Mouse (Mus musculus) small intestine, adult 2 months (tissue): ENCODE measurements around the gene Smim13. TPM values are rescaled to one million over a fixed set of nuclear protein-coding genes. Genes with fewer than 3 reads are reported as not detected.

ENCODE experiments used
- H3K27ac ChIP-seq: fragments of 200-500 bp; 2 replicates; pipeline ENCODE4 v1.5.1; 2012; ENCODE audit warnings: low read depth, low read length, control low read depth, inconsistent platforms; ENCODE audit not compliant: insufficient read depth
- H3K27me3 ChIP-seq: fragments of 200-500 bp; 2 replicates; pipeline ENCODE4 v1.6.1; 2012; ENCODE audit warnings: mild to moderate bottlenecking, moderate library complexity, low read length, inconsistent platforms; ENCODE audit not compliant: control insufficient read depth, insufficient read depth
- H3K36me3 ChIP-seq: fragments of 200-500 bp; 2 replicates; pipeline ENCODE4 v1.6.1; 2012; ENCODE audit warnings: mild to moderate bottlenecking, low read length, control low read depth, inconsistent platforms; ENCODE audit not compliant: control insufficient read depth, insufficient read depth
- H3K4me1 ChIP-seq: fragments of 200-500 bp; 2 replicates; pipeline ENCODE4 v1.6.1; 2012; ENCODE audit warnings: low read length, inconsistent platforms, mixed read lengths; ENCODE audit not compliant: control insufficient read depth, insufficient read depth, insufficient read length
- H3K4me3 ChIP-seq: fragments of 200-500 bp; 2 replicates; pipeline ENCODE4 v1.5.1; 2012; ENCODE audit warnings: low read depth, mild to moderate bottlenecking, control low read depth, inconsistent platforms, low read length, moderate library complexity
- CTCF ChIP-seq: fragments of 200-500 bp; IDR thresholded peaks from 2 replicates; pipeline ENCODE4 v1.5.1; 2012; ENCODE audit warnings: low read depth, mild to moderate bottlenecking, control low read depth, inconsistent platforms, low read length, moderate library complexity, mixed read lengths; ENCODE audit not compliant: insufficient replicate concordance, insufficient read length; ENCODE audit errors: extremely low read depth
- POLR2A ChIP-seq: fragments of 200-500 bp; IDR thresholded peaks from 2 replicates; pipeline ENCODE4 v1.6.1; 2012; ENCODE audit warnings: low read depth, mild to moderate bottlenecking, control low read depth, inconsistent platforms, low read length, moderate library complexity
- WGBS: fragments of 180-500 bp; shearing (Covaris S2); methylation state at CpG from one replicate; pipeline ENCODE4 v1.1.7; 2018; 5-methylcytosine and 5-hydroxymethylcytosine counted together
- polyA plus RNA-seq: library from polyadenylated mRNA; depleted of rRNA; stranded (reverse); fragments of >200 nt; gene quantifications from 2 replicates; pipeline ENCODE4 v1.2.3, GENCODE M21; 2012

Gene Smim13
- polyA plus RNA-seq, 1 experiment: 1.9 TPM

DNA sequence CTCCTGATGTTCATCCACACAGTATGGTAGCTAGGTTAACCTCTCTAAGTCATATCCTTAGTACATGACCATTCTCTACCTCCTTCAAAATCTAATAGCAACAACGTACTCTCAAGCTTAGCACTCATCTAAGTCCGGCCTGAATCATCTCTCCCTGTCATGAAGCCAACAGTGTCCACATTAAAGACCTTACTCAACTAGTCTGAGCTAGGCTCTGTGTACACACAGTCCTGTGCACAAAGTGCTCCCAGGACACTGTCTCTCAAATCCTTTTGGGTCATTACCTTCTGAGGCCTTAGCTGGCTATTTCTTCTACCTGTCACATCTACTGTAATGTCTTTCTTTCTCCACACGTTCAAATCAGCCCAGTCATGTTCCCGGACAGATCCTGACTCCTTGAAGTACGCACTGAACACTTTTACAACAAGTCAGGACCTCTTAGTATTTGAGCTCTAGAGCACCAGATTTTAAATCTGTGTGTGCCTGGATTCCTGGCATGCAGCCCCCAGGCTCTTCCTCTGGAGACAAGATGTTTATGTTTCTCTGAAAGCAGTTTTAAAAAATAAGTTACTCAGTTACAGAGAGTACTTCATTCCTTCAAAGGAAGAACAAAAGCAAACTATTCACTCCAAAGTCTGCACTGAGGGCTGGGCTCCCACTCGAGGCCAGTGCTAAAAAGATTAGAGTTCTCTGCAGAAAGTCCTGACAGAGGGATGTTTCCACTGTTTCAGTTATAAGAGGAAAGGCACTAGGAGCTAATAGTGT lies 36.9 kb upstream of the Smim13 start:
- Histone ChIP-seq H3K27me3 (no peaks in the 10 kb centered on the region), H3K36me3 (no peaks in the 10 kb centered on the region), H3K4me3 (no peak overlapping the region), H3K27ac (no peak overlapping the region), H3K4me1 (no peaks in the 10 kb centered on the region)
- WGBS: 58% methylated on average over 6 of the region's 6 CpGs
- TF ChIP-seq CTCF (no peak), POLR2A (no peak)

DNA sequence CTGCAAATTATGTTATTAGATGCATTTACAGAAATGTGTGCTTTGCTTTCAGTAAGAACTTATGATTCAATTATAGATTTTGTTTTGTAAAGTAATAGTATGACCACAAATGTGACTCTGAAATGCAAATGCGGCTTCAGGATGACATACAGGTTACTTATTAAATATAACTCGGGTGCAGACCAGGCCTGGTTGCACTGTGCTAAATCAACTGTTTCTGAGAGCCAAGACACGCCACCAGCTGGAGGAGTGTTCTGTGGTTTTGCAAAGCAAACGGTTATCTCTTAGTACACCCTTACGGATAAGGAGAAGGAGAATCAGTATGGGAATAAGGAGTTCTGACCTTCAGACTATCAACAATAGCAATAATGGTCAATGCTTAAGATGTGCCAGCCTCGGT lies 34.0 kb upstream of the Smim13 start:
- H3K27me3 ChIP-seq: peaks cover 13% of the 10 kb centered on the region
- 58% methylated on average over 6 of the region's 6 CpGs for WGBS
- H3K36me3 ChIP-seq: no peaks in the 10 kb centered on the region
- no peak overlapping the region for H3K27ac ChIP-seq
- TF ChIP-seq CTCF: no peak
- TF ChIP-seq POLR2A: no peak
- H3K4me1 ChIP-seq: peaks cover 3% of the 10 kb centered on the region
- H3K4me3 ChIP-seq: no peak overlapping the region

DNA sequence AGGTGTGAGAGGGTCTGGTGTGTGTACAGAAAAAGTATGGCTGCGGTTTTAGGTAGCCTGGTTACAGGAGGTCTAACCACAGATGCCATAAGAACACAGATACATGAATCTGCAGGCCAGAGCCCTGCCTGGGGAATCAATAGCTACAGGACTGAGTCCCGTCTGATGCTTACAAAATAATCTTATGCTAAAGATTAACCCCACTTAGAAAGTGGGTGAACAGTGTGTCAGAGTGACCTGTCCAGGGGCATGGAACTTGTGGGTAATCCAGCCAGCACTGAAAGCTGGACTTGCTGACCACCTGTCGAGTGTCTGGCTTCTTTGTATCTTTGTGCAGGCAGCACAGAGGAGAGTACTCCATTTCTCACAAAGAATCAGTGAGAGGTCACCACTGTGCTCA lies 33.4 kb upstream of the Smim13 start:
- peaks cover 16% of the 10 kb centered on the region for H3K27me3 ChIP-seq
- H3K4me3 ChIP-seq: no peak overlapping the region
- no peaks in the 10 kb centered on the region for H3K36me3 ChIP-seq
- peaks cover 3% of the 10 kb centered on the region for H3K4me1 ChIP-seq
- WGBS: 81% methylated on average over 3 of the region's 3 CpGs
- no peak overlapping the region for H3K27ac ChIP-seq
- TF ChIP-seq CTCF (no peak), POLR2A (no peak)

DNA sequence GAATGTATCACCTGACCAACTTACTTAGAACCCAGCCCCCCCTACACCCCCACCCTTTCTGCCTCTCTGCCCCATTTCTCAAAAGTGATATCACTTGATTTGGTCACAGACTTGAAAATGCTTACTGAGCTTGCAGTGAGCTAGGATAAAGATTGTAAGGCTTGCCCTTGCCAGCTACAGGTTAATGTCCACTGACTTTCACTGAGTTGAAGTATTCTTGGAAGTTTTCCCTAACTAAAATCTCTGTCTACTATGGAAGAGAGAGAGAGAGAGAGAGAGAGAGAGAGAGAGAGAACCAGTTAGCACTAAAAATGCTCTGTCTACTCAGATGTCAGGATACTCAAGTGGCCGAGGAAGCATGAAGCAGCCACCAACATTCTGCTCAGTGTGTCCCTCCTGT lies 30.6 kb upstream of the Smim13 start:
- H3K4me3 ChIP-seq: no peak overlapping the region
- TF ChIP-seq CTCF (no peak), POLR2A (no peak)
- peaks cover 3% of the 10 kb centered on the region for H3K4me1 ChIP-seq
- H3K27me3 ChIP-seq: peaks cover 16% of the 10 kb centered on the region
- no peaks in the 10 kb centered on the region for H3K36me3 ChIP-seq
- WGBS: 24% methylated on average over 1 of the region's 1 CpGs
- no peak overlapping the region for H3K27ac ChIP-seq

DNA sequence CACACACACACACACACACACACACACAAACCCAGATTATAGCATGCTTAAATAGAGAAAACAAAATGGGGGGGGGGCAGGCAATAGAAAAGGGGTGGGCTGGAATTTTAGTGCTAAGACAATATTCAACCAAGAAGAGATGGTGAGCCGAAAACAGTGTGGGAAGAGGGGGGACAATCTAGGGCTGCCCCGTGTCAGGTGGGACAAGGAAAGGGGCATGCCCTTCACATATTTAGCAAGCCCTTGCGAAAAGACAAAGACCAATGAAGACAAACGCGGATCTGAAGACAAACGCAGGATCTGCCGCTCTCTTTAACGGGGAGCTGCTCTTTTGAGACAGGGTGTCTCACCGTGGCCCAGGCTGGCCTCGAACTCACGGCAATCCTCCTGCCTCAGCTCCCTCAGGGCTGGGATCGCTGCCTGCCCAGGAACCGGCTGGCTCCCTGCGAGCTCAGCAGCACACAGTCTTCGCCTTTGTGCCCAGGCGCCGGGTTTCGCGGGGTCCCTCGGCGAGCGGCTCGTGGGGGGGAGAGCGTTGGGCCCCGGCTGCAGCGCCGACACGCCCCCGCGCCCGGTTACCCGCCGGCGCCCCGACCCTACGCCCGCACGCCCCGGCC lies 29.8 kb upstream of the Smim13 start:
- Histone ChIP-seq H3K4me1 (peaks cover 3% of the 10 kb centered on the region), H3K36me3 (no peaks in the 10 kb centered on the region), H3K27me3 (peaks cover 16% of the 10 kb centered on the region), H3K4me3 (peak overlapping the region; percentile 56), H3K27ac (no peak overlapping the region)
- TF ChIP-seq CTCF: no peak
- TF ChIP-seq POLR2A: no peak
- 3% methylated on average over 39 of the region's 39 CpGs for WGBS

DNA sequence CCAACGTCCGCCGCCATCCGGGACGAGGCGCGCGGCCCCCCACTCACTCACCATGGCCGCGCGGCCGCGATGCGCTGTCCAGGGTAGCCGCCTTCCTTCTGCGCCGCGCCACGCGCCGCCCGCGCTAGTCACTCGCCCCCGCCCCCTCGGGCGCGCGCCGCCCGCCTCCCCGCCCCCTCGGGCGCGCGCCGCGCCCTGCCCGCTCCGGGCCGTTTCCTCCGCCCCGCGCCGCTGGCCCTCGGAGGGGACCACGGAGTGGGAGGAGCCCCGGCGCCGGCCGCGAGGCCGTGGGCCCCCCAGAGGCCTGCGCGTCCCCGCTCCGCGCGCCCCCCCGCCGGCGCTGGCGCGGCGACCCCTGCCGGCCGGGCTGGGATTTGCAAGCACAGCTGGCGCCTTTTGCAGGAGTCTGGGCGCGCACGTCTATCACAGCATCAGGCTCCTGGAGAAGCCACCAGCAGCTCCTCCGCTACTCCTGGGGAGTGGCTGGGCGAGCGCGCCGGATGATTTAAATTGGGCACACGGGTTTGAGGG lies 29.3 kb upstream of the Smim13 start, which contains the start of gene Elovl2:
Gene Elovl2 (minus strand): TSS at position 102 of the 531 bp plus-strand sequence.
- no peak within 1 kb of the TSS for H3K27ac ChIP-seq
- 2% methylated on average over 73 of the region's 77 CpGs for WGBS

DNA sequence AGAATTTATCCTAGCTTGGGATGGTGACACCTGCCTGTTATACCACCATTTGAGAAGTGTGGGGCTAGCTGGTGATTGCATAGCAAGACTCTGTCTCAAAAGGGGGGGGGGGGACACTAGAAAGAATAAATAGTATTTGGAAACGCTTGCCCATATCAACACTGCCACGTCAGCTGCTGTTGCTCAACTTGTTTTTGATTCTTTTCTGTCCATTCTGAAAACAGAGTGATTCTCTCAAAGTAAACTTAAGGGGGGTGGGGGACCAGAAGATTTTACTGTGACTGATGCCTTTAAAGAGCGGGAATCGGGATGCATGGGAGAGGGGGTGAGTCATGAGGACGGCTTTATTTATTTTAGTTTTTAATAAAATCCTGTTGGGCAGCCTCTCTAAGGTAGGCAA lies 23.1 kb upstream of the Smim13 start:
- Histone ChIP-seq H3K36me3 (no peaks in the 10 kb centered on the region), H3K27me3 (no peaks in the 10 kb centered on the region; the same call in 1 of the 2 replicates), H3K4me3 (no peak overlapping the region), H3K4me1 (no peaks in the 10 kb centered on the region), H3K27ac (no peak overlapping the region)
- TF ChIP-seq CTCF (no peak), POLR2A (no peak)
- WGBS: 39% methylated on average over 5 of the region's 5 CpGs

More for the DNA sequence above, 29.3 kb upstream of the Smim13 start, which contains the start of gene Elovl2:
- TF ChIP-seq POLR2A (no peak), CTCF (peak; percentile 70; the same call in 1 of the 2 replicates)
- H3K4me1 ChIP-seq: peaks cover 3% of the 10 kb centered on the region
- H3K36me3 ChIP-seq: no peaks in the 10 kb centered on the region
- peak within 1 kb of the TSS; percentile 56 for H3K4me3 ChIP-seq
- H3K27me3 ChIP-seq: peaks cover 16% of the 10 kb centered on the region
